ENCODE assay signal across 22 mouse cellular contexts in genomic region chr3:17318450-17318849, GRCm38 (mm10).
DNase-seq lines count a peak whose midpoint lies in the region; ATAC-seq and TF ChIP-seq lines count a peak whose summit lies in the region.
"Had no signal": no experiment of that assay in that cellular context is flagged by ENCODE, and none has a peak within 500 bp of the region (broad histone marks: within the 10 kb centered on the region; RNA-seq: fewer than 3 reads in every experiment).

No protein-coding gene starts in this region.

- no peak for ATAC-seq in forebrain, postnatal 0 days
- no peak for ATAC-seq in forebrain, embryonic 15.5 days (replicated peaks)
- no peak for ATAC-seq in hindbrain, postnatal 0 days
- no peak for ATAC-seq in hindbrain, embryonic 16.5 days
- ATAC-seq: CD4-positive, CD25-positive, alpha-beta regulatory T cell, adult 4 months had no signal

- no peak overlapping the region for H3K27ac ChIP-seq in forebrain, postnatal 0 days (ENCODE audit: low read depth, low read length)
- H3K27ac ChIP-seq in forebrain, embryonic 15.5 days (replicated peaks), result no peak overlapping the region
- H3K27ac ChIP-seq in hindbrain, postnatal 0 days, result 0 out of 2 replicates have a peak overlapping the region, but pooled peaks have one; percentile 74
- no peak overlapping the region for H3K27ac ChIP-seq in hindbrain, embryonic 16.5 days (ENCODE audit: low read depth, low read length)
- H3K27ac ChIP-seq: embryonic facial prominence, embryonic 13.5 days; heart, embryonic 10.5 days had no signal

- no peaks in the 10 kb centered on the region for H3K9me3 ChIP-seq in forebrain, postnatal 0 days (ENCODE audit: low read length)
- no peaks in the 10 kb centered on the region for H3K9me3 ChIP-seq in forebrain, embryonic 15.5 days
- H3K9me3 ChIP-seq in hindbrain, postnatal 0 days (ENCODE audit: low read length), result no peaks in the 10 kb centered on the region
- H3K9me3 ChIP-seq in hindbrain, embryonic 16.5 days (ENCODE audit: control insufficient read depth, low read length), result no peaks in the 10 kb centered on the region
- H3K9me3 ChIP-seq: embryonic facial prominence, embryonic 13.5 days; forebrain, embryonic 12.5 days; heart, embryonic 10.5 days had no signal

- 76% methylated on average over 3 of the region's 3 CpGs for WGBS in forebrain, postnatal 0 days
- WGBS in forebrain, embryonic 15.5 days, result 74% methylated on average over 3 of the region's 3 CpGs
- 78% methylated on average over 3 of the region's 3 CpGs for WGBS in hindbrain, postnatal 0 days
- WGBS in hindbrain, embryonic 16.5 days, result 76% methylated on average over 3 of the region's 3 CpGs

- H3K27me3 ChIP-seq in forebrain, postnatal 0 days (ENCODE audit: insufficient read depth, low read length), result no peaks in the 10 kb centered on the region
- no peaks in the 10 kb centered on the region for H3K27me3 ChIP-seq in forebrain, embryonic 15.5 days
- 0 out of 2 replicates have a peak, but pooled peaks cover 3% of the 10 kb centered on the region for H3K27me3 ChIP-seq in hindbrain, postnatal 0 days (ENCODE audit: insufficient read depth, low read length)
- H3K27me3 ChIP-seq in hindbrain, embryonic 16.5 days (replicated peaks; ENCODE audit: control insufficient read depth, insufficient read depth, low read length), result no peaks in the 10 kb centered on the region
- H3K27me3 ChIP-seq: forebrain, embryonic 12.5 days had no signal

- no peak overlapping the region for H3K4me2 ChIP-seq in forebrain, postnatal 0 days (ENCODE audit: low read depth)
- no peak overlapping the region for H3K4me2 ChIP-seq in forebrain, embryonic 15.5 days (replicated peaks)
- no peak overlapping the region for H3K4me2 ChIP-seq in hindbrain, postnatal 0 days (ENCODE audit: low read depth, low read length)
- H3K4me2 ChIP-seq in hindbrain, embryonic 16.5 days (ENCODE audit: low read length), result no peak overlapping the region
- H3K4me2 ChIP-seq: embryonic facial prominence, embryonic 13.5 days had no signal

- H3K9ac ChIP-seq in forebrain, postnatal 0 days, result no peak overlapping the region
- no peak overlapping the region for H3K9ac ChIP-seq in forebrain, embryonic 15.5 days (replicated peaks)
- H3K9ac ChIP-seq in hindbrain, postnatal 0 days (replicated peaks; ENCODE audit: low read length), result no peak overlapping the region
- H3K9ac ChIP-seq in hindbrain, embryonic 16.5 days (ENCODE audit: low read depth, low read length), result no peak overlapping the region
- H3K9ac ChIP-seq: embryonic facial prominence, embryonic 13.5 days; forebrain, embryonic 12.5 days had no signal

- no peaks in the 10 kb centered on the region for H3K36me3 ChIP-seq in forebrain, postnatal 0 days (ENCODE audit: insufficient read depth)
- H3K36me3 ChIP-seq in forebrain, embryonic 15.5 days, result no peaks in the 10 kb centered on the region
- H3K36me3 ChIP-seq in hindbrain, postnatal 0 days (ENCODE audit: insufficient read depth, low read length), result no peaks in the 10 kb centered on the region
- no peaks in the 10 kb centered on the region for H3K36me3 ChIP-seq in hindbrain, embryonic 16.5 days (ENCODE audit: control insufficient read depth, insufficient read depth, low read length)
- H3K36me3 ChIP-seq: embryonic facial prominence, embryonic 13.5 days; forebrain, embryonic 12.5 days; G1E; heart, embryonic 10.5 days had no signal

- TF ChIP-seq CTCF in forebrain, postnatal 0 days (IDR thresholded peaks at IDR 0.05; ENCODE audit: low read depth), result no peak
- no peak for TF ChIP-seq CTCF in hindbrain, postnatal 0 days (IDR thresholded peaks at IDR 0.05; ENCODE audit: low read depth)

- no peak overlapping the region for H3K4me3 ChIP-seq in forebrain, postnatal 0 days (ENCODE audit: low read depth, low read length)
- H3K4me3 ChIP-seq in forebrain, embryonic 15.5 days, result no peak overlapping the region
- H3K4me3 ChIP-seq in hindbrain, postnatal 0 days (ENCODE audit: low read length), result no peak overlapping the region
- H3K4me3 ChIP-seq in hindbrain, embryonic 16.5 days (ENCODE audit: low read length), result no peak overlapping the region
- H3K4me3 ChIP-seq: embryonic facial prominence, embryonic 13.5 days; forebrain, embryonic 12.5 days; heart, embryonic 10.5 days had no signal

- peak; percentile 18 for DNase-seq in forebrain, postnatal 0 days
- no peak for DNase-seq in hindbrain, postnatal 0 days (ENCODE audit: low spot score)
- DNase-seq in right cerebral cortex, adult 18-20 months, result peak; percentile 56
- DNase-seq in right cerebral cortex, postnatal 36 days (ENCODE audit: low spot score in 2 of 2), result no peak
- DNase-seq in kidney, postnatal 25 days, result no peak
- DNase-seq: adrenal gland, adult 8-10 months; adrenal gland, postnatal 36 days; B cell, adult 2 months; cerebellum, adult 18-20 months; cerebellum, adult 9-11 months; cerebellum, postnatal 36 days; gastrocnemius, postnatal 10 days; heart, adult 18-20 months; heart, postnatal 10 days; heart, postnatal 4 days had no signal

- H3K4me1 ChIP-seq in forebrain, postnatal 0 days (ENCODE audit: insufficient read depth), result no peaks in the 10 kb centered on the region
- peaks cover 11% of the 10 kb centered on the region; the same call in 1 of the 2 replicates for H3K4me1 ChIP-seq in forebrain, embryonic 15.5 days
- H3K4me1 ChIP-seq in hindbrain, postnatal 0 days (ENCODE audit: insufficient read depth, low read length), result no peaks in the 10 kb centered on the region
- peaks cover 2% of the 10 kb centered on the region; the same call in 1 of the 2 replicates for H3K4me1 ChIP-seq in hindbrain, embryonic 16.5 days (ENCODE audit: control insufficient read depth, insufficient read depth, low read depth, low read length)
- H3K4me1 ChIP-seq: embryonic facial prominence, embryonic 13.5 days had no signal

Comparison
In these comparisons a context has a peak if more than half of its experiments do, and no peak if none do; other contexts are left out.
1. DNase-seq: peak in forebrain, postnatal 0 days (single experiment) and right cerebral cortex, adult 18-20 months (single experiment); none in hindbrain, postnatal 0 days (single experiment), right cerebral cortex, postnatal 36 days (0 of 2) and kidney, postnatal 25 days (0 of 2).